In genomic region chr11:4984249-4984648, GRCm38 (mm10) we compare ENCODE assay signal across 7 mouse cellular contexts. TPM values are rescaled to one million over a fixed set of nuclear protein-coding genes. Genes with fewer than 3 reads are reported as not detected.
DNase-seq lines count a peak whose midpoint lies in the region; ATAC-seq and TF ChIP-seq lines count a peak whose summit lies in the region.

No protein-coding gene starts in this region.

- peak; percentile 38 for DNase-seq in neural tube, embryonic 11.5 days (ENCODE audit: low spot score)
- no peak for DNase-seq in neural tube, embryonic 10.5 days (ENCODE audit: extremely low spot score, low spot score)
- peak; percentile 76 for DNase-seq in brain, adult 2 months (ENCODE audit: low read depth, low spot score)
- peak; percentile 77 for DNase-seq in forebrain, embryonic 14.5 days (ENCODE audit: low spot score)
- peak; percentile 66 for DNase-seq in midbrain, postnatal 0 days (ENCODE audit: low spot score)
- no peak for DNase-seq in urinary bladder, adult 18-20 months (ENCODE audit: low spot score in 2 of 2)

- H3K4me3 ChIP-seq in neural tube, embryonic 11.5 days (ENCODE audit: low read depth, low read length) = no peak overlapping the region
- H3K4me3 ChIP-seq in forebrain, embryonic 14.5 days (ENCODE audit: low read depth, low read length) = no peak overlapping the region
- no peak overlapping the region for H3K4me3 ChIP-seq in limb, embryonic 12.5 days (replicated peaks)
- no peak overlapping the region for H3K4me3 ChIP-seq in midbrain, postnatal 0 days (ENCODE audit: low read depth, low read length)

- peaks cover 5% of the 10 kb centered on the region for H3K4me1 ChIP-seq in neural tube, embryonic 11.5 days (ENCODE audit: control insufficient read depth, insufficient read depth, low read length)
- peaks cover 6% of the 10 kb centered on the region; the same call in 1 of the 2 replicates for H3K4me1 ChIP-seq in forebrain, embryonic 14.5 days (ENCODE audit: control insufficient read depth, insufficient read depth, low read length)
- H3K4me1 ChIP-seq in limb, embryonic 12.5 days (replicated peaks) = peaks cover 13% of the 10 kb centered on the region
- H3K4me1 ChIP-seq in midbrain, postnatal 0 days (ENCODE audit: insufficient read depth, low read length) = peaks cover 11% of the 10 kb centered on the region; the same call in 1 of the 2 replicates

- no peak for ATAC-seq in neural tube, embryonic 11.5 days (ENCODE audit: insufficient read depth, low FRiP score, low TSS enrichment)
- ATAC-seq in forebrain, embryonic 14.5 days = no peak
- ATAC-seq in limb, embryonic 12.5 days (ENCODE audit: insufficient number of reproducible peaks, insufficient read depth, low FRiP score, low TSS enrichment, low read depth) = no peak
- no peak for ATAC-seq in midbrain, postnatal 0 days (ENCODE audit: low FRiP score)

- H3K27ac ChIP-seq in neural tube, embryonic 11.5 days (ENCODE audit: low read depth, low read length) = no peak overlapping the region
- H3K27ac ChIP-seq in forebrain, embryonic 14.5 days (ENCODE audit: low read depth, low read length) = no peak overlapping the region
- no peak overlapping the region for H3K27ac ChIP-seq in limb, embryonic 12.5 days
- H3K27ac ChIP-seq in midbrain, postnatal 0 days (ENCODE audit: low read depth, low read length) = no peak overlapping the region

- TF ChIP-seq CTCF in midbrain, postnatal 0 days (IDR thresholded peaks at IDR 0.05) = peak; percentile 88

- H3K9me3 ChIP-seq in neural tube, embryonic 11.5 days (ENCODE audit: control insufficient read depth, low read length) = no peaks in the 10 kb centered on the region
- no peaks in the 10 kb centered on the region for H3K9me3 ChIP-seq in forebrain, embryonic 14.5 days (replicated peaks; ENCODE audit: control insufficient read depth, low read length)
- no peaks in the 10 kb centered on the region for H3K9me3 ChIP-seq in limb, embryonic 12.5 days
- H3K9me3 ChIP-seq in midbrain, postnatal 0 days (ENCODE audit: low read length) = no peaks in the 10 kb centered on the region

- 0 out of 2 replicates have a peak overlapping the region, but pooled peaks have one; percentile 10 for H3K4me2 ChIP-seq in neural tube, embryonic 11.5 days (ENCODE audit: low read depth)
- no peak overlapping the region for H3K4me2 ChIP-seq in forebrain, embryonic 14.5 days (ENCODE audit: low read length)
- peak overlapping the region; percentile 27; the same call in 1 of the 2 replicates for H3K4me2 ChIP-seq in limb, embryonic 12.5 days
- no peak overlapping the region for H3K4me2 ChIP-seq in midbrain, postnatal 0 days (ENCODE audit: low read depth, low read length, poor library complexity, severe bottlenecking)

- no peaks in the 10 kb centered on the region for H3K36me3 ChIP-seq in neural tube, embryonic 11.5 days (ENCODE audit: control insufficient read depth, insufficient read depth, low read length)
- 0 out of 2 replicates have a peak, but pooled peaks cover 6% of the 10 kb centered on the region for H3K36me3 ChIP-seq in forebrain, embryonic 14.5 days (ENCODE audit: control insufficient read depth, insufficient read depth, low read length)
- no peaks in the 10 kb centered on the region; the same call in 1 of the 2 replicates for H3K36me3 ChIP-seq in limb, embryonic 12.5 days
- H3K36me3 ChIP-seq in midbrain, postnatal 0 days (ENCODE audit: insufficient read depth, low read length) = 0 out of 2 replicates have a peak, but pooled peaks cover 3% of the 10 kb centered on the region

- no peak overlapping the region for H3K9ac ChIP-seq in neural tube, embryonic 11.5 days (ENCODE audit: low read length)
- peak overlapping the region; percentile 45 for H3K9ac ChIP-seq in forebrain, embryonic 14.5 days (ENCODE audit: low read length)
- no peak overlapping the region for H3K9ac ChIP-seq in limb, embryonic 12.5 days (replicated peaks)
- H3K9ac ChIP-seq in midbrain, postnatal 0 days (replicated peaks; ENCODE audit: low read length, poor library complexity, severe bottlenecking) = no peak overlapping the region

- 4% methylated on average over 5 of the region's 5 CpGs for WGBS in neural tube, embryonic 11.5 days
- 2% methylated on average over 5 of the region's 5 CpGs for WGBS in forebrain, embryonic 14.5 days
- WGBS in limb, embryonic 12.5 days = 2% methylated on average over 5 of the region's 5 CpGs
- 3% methylated on average over 5 of the region's 5 CpGs for WGBS in midbrain, postnatal 0 days

- no peaks in the 10 kb centered on the region for H3K27me3 ChIP-seq in neural tube, embryonic 11.5 days (ENCODE audit: control insufficient read depth, insufficient read depth, low read length)
- H3K27me3 ChIP-seq in forebrain, embryonic 14.5 days (replicated peaks; ENCODE audit: control insufficient read depth, insufficient read depth, low read length) = no peaks in the 10 kb centered on the region
- peaks cover 44% of the 10 kb centered on the region for H3K27me3 ChIP-seq in limb, embryonic 12.5 days
- no peaks in the 10 kb centered on the region for H3K27me3 ChIP-seq in midbrain, postnatal 0 days (ENCODE audit: insufficient read depth, low read length)

RNA-seq across cellular contexts. Expression of gene Ap1b1, which starts 2.4 kb away (rescaled TPM):
- polyA plus RNA-seq in neural tube, embryonic 11.5 days (2014; fragmentation: Nextera tagmentation; extraction: Ambion mirVana) = 65.1 and 73.6 TPM in 2 replicates
- polyA plus RNA-seq in forebrain, embryonic 14.5 days (2014; fragmentation: Nextera tagmentation; extraction: Ambion mirVana) = 58.4 and 75.5 TPM in 2 replicates
- 48.8 and 54.8 TPM in 2 replicates for polyA plus RNA-seq in limb, embryonic 12.5 days (2016; fragmentation: Nextera tagmentation; extraction: Ambion mirVana)
- 122 and 130 TPM in 2 replicates for total RNA-seq in midbrain, postnatal 0 days (2014; rRNA removed)
- polyA plus RNA-seq in midbrain, postnatal 0 days (2015; fragmentation: Nextera tagmentation; extraction: Ambion mirVana) = 94.8 and 99.5 TPM in 2 replicates

RNA-seq across cellular contexts. Expression of gene Nefh, which starts 36.4 kb away (rescaled TPM):
- 1.4 and 1.9 TPM in 2 replicates for polyA plus RNA-seq in neural tube, embryonic 11.5 days (2014; fragmentation: Nextera tagmentation; extraction: Ambion mirVana)
- 0.75 and 1.0 TPM in 2 replicates for polyA plus RNA-seq in forebrain, embryonic 14.5 days (2014; fragmentation: Nextera tagmentation; extraction: Ambion mirVana)
- 0.19 and 0.27 TPM in 2 replicates for polyA plus RNA-seq in limb, embryonic 12.5 days (2016; fragmentation: Nextera tagmentation; extraction: Ambion mirVana)
- total RNA-seq in midbrain, postnatal 0 days (2014; rRNA removed) = 13.0 and 15.7 TPM in 2 replicates
- 7.7 and 8.3 TPM in 2 replicates for polyA plus RNA-seq in midbrain, postnatal 0 days (2015; fragmentation: Nextera tagmentation; extraction: Ambion mirVana)

Comparison
In these comparisons a context has a peak if more than half of its experiments do, and no peak if none do; other contexts are left out.
1. DNase-seq: peak in neural tube, embryonic 11.5 days (single experiment), brain, adult 2 months (single experiment), forebrain, embryonic 14.5 days (single experiment) and midbrain, postnatal 0 days (single experiment); none in neural tube, embryonic 10.5 days (single experiment) and urinary bladder, adult 18-20 months (0 of 2).
2. H3K4me2 ChIP-seq: peak in neural tube, embryonic 11.5 days (single experiment) and limb, embryonic 12.5 days (single experiment); none in forebrain, embryonic 14.5 days (single experiment) and midbrain, postnatal 0 days (single experiment).